Mouse (Mus musculus): ENCODE data around the gene Kctd21.

DNA sequence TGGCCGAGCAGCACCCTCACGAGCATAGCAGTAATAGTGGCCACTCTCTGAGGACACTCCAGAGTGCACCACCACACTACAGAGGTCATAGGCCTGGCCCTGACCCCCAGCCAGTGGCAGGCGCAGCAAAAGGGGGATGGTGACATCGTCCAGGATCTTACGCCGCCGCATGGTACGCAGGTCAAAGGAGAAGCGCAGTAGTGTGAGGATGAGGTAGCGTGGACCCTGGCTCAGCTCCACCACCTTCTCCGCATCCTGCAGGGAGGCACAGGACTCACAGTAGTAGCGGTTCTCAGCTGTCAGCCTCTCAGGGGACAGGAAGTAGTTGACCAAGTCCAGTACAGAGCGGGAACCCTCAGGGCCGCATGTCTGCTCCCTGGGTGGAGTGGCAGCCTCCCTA lies 20.5 kb upstream of the Kctd21 start:
- TF ChIP-seq POLR2A (IDR thresholded peaks at IDR 0.05; ENCODE audit: insufficient read depth, low read length) (no peak), CTCF (IDR thresholded peaks at IDR 0.05; ENCODE audit: low read depth, low read length) (no peak)
